ENCODE assay signal across 8 mouse cellular contexts in genomic region chr17:29963730-29964259, GRCm38 (mm10). TPM values are rescaled to one million over a fixed set of nuclear protein-coding genes. Genes with fewer than 3 reads are reported as not detected.
A peak's percentile ranks its signal among the peaks of the same experiment; 100 is the strongest.
DNase-seq lines count a peak whose midpoint lies in the region; ATAC-seq lines count a peak whose summit lies in the region.

No protein-coding gene starts in this region.

- peak; percentile 43 for ATAC-seq in heart, embryonic 14.5 days (ENCODE audit: insufficient number of reproducible peaks, insufficient read depth, low FRiP score, low read depth)
- peak; percentile 75 for ATAC-seq in heart, embryonic 16.5 days (replicated peaks; ENCODE audit: extremely low read depth, insufficient read depth, low FRiP score)

- peak overlapping the region; percentile 56 to 57 for H3K27ac ChIP-seq in heart, embryonic 14.5 days (replicated peaks in 1 of 2; ENCODE audit: control insufficient read depth in 1 of 2, insufficient read depth in 1 of 2, low read depth in 2 of 2, low read length in 2 of 2)
- H3K27ac ChIP-seq in heart, embryonic 16.5 days (ENCODE audit: low read length) = peak overlapping the region; percentile 2; the same call in 1 of the 2 replicates

- peak overlapping the region; percentile 22 to 23 for H3K4me3 ChIP-seq in heart, embryonic 14.5 days (ENCODE audit: control insufficient read depth in 1 of 2, insufficient read depth in 1 of 2, low read depth in 1 of 2, low read length in 2 of 2)
- H3K4me3 ChIP-seq in heart, embryonic 16.5 days (ENCODE audit: low read length) = peak overlapping the region; percentile 27

- H3K9ac ChIP-seq in heart, embryonic 14.5 days (ENCODE audit: low read length) = peak overlapping the region; percentile 67
- H3K9ac ChIP-seq in heart, embryonic 16.5 days (ENCODE audit: low read length) = peak overlapping the region; percentile 71

- H3K4me2 ChIP-seq in heart, embryonic 14.5 days (ENCODE audit: low read length) = peak overlapping the region; percentile 64
- peak overlapping the region; percentile 63 for H3K4me2 ChIP-seq in heart, embryonic 16.5 days (ENCODE audit: low read depth, low read length)

- peaks cover 12 to 14% of the 10 kb centered on the region in 2 experiments for H3K4me1 ChIP-seq in heart, embryonic 14.5 days (ENCODE audit: control insufficient read depth in 2 of 2, insufficient read depth in 2 of 2, low read length in 2 of 2)
- H3K4me1 ChIP-seq in heart, embryonic 16.5 days (ENCODE audit: control insufficient read depth, insufficient read depth, low read length) = peaks cover 12% of the 10 kb centered on the region

- H3K27me3 ChIP-seq in heart, embryonic 14.5 days (ENCODE audit: control insufficient read depth, insufficient read depth, low read length) = peaks cover 8% of the 10 kb centered on the region; the same call in 1 of the 2 replicates
- peaks cover 6% of the 10 kb centered on the region for H3K27me3 ChIP-seq in heart, embryonic 16.5 days (ENCODE audit: control insufficient read depth, insufficient read depth, low read length)

- DNase-seq in heart, adult 11 months = no peak
- peak; percentile 52 for DNase-seq in T-cell, adult 2 months (ENCODE audit: low spot score)
- DNase-seq in liver = peak; percentile 21
- DNase-seq in skeletal muscle tissue, adult 2 months (ENCODE audit: low read depth, low spot score) = peak; percentile 23
- no peak for DNase-seq in adipocyte (ENCODE audit: low spot score)
- no peak for DNase-seq in right cerebral cortex, postnatal 10 days (ENCODE audit: low spot score in 2 of 2)

- 2% methylated on average over 11 of the region's 11 CpGs for WGBS in heart, embryonic 14.5 days
- WGBS in heart, embryonic 16.5 days = 4% methylated on average over 11 of the region's 11 CpGs

- 0 out of 2 replicates have a peak, but pooled peaks cover 6% of the 10 kb centered on the region for H3K9me3 ChIP-seq in heart, embryonic 14.5 days (ENCODE audit: control insufficient read depth, low read length)
- peaks cover 2% of the 10 kb centered on the region for H3K9me3 ChIP-seq in heart, embryonic 16.5 days (replicated peaks; ENCODE audit: control insufficient read depth, low read length)

- no peaks in the 10 kb centered on the region for H3K36me3 ChIP-seq in heart, embryonic 14.5 days (ENCODE audit: control insufficient read depth, insufficient read depth, low read length)
- no peaks in the 10 kb centered on the region for H3K36me3 ChIP-seq in heart, embryonic 16.5 days (ENCODE audit: control insufficient read depth, insufficient read depth)

RNA-seq across cellular contexts. Expression of gene Mdga1, which starts 6.1 kb away (rescaled TPM):
- 6.3 and 6.6 TPM in 2 replicates for polyA plus RNA-seq in heart, embryonic 14.5 days (2014; fragmentation: Nextera tagmentation; extraction: Ambion mirVana)
- polyA plus RNA-seq in heart, embryonic 16.5 days (2015; fragmentation: Nextera tagmentation; extraction: Ambion mirVana) = 5.4 and 5.7 TPM in 2 replicates

RNA-seq across cellular contexts. Expression of gene Zfand3, which starts 40.7 kb away (rescaled TPM):
- 39.8 and 48.1 TPM in 2 replicates for polyA plus RNA-seq in heart, embryonic 14.5 days (2014; fragmentation: Nextera tagmentation; extraction: Ambion mirVana)
- polyA plus RNA-seq in heart, embryonic 16.5 days (2015; fragmentation: Nextera tagmentation; extraction: Ambion mirVana) = 51.8 and 55.8 TPM in 2 replicates

Comparison
In these comparisons a context has a peak if more than half of its experiments do, and no peak if none do; other contexts are left out.
1. DNase-seq: peak in T-cell, adult 2 months (single experiment), liver (single experiment) and skeletal muscle tissue, adult 2 months (single experiment); none in heart, adult 11 months (single experiment), adipocyte (single experiment) and right cerebral cortex, postnatal 10 days (0 of 2).